Mouse (Mus musculus) naive thymus-derived CD4-positive, alpha-beta T cell, adult 2 months (primary cell): ENCODE results near the gene Cox7a1.
"Not testable (repeated sequence)": the region's sequence is repeated elsewhere in the genome, so short reads cannot be mapped to it uniquely, and the experiment has no call there.

Source experiments
- DNase-seq: peaks from one replicate; pipeline ENCODE4 v3.0.0-alpha.2; 2011; ENCODE audit warnings: low read depth

The Cox7a1 gene

DNA sequence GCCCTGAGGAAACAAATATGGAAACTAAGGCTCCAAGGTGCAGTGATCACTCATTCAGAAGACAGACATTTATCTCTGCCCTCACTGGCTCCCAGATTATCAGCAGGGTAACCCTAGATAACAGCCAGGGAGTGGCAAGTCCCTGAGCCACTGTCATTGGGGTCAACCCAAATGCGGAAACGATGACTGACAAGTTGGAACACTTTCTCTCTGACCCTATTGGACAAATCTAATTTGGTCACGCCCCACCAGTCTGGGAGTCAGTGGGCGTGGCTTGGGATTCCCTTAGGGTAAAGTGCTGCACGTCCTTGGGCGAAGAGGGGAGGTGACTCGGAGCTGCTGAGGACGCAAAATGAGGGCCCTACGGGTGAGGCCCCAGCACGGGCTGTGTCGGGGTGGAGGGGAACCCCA is at the start of gene Cox7a1:
Cox7a1 (plus strand) TSS at position 266 of the 411 bp plus-strand sequence.
- peak; percentile 66 for DNase-seq

DNA sequence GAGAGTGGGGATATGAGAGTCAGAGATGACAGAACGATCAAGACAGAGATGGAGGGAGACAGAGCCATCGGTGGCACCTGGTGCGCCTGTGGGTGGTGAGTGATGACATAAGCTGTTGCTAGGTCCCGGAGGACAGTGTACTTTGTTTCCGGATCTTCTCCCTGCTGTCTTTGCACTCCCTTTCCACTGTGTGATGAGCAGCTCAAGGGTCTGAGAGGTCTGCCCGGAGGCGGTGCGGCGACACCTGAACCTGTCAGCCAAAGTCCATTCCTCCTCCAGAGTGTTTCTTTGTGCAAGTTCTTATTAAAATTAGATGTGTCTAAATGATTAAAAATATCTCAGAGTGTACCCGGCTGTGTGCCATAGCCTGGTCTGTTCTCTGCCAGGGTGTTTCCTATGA is 47.1 kb upstream of the Cox7a1 start:
- DNase-seq, result no peak

DNA sequence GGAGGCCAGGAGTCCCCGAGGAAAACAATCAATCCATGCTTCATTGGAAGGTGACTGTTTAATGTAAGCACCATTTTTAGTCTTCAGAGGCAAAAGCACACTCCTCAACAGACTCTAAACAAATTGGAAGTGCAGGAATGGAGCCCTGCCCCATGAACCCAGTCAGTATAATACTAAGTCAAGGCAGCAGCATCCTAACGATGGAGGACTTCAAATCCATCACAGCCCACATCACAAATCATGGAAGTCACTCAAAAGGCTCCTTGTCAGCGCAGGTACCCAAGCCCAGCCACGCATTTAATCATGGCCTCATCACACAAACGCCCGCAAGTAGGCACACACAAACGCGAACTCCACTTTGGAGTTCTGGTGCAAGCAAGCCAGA is 40.8 kb upstream of the Cox7a1 start:
- no peak for DNase-seq

DNA sequence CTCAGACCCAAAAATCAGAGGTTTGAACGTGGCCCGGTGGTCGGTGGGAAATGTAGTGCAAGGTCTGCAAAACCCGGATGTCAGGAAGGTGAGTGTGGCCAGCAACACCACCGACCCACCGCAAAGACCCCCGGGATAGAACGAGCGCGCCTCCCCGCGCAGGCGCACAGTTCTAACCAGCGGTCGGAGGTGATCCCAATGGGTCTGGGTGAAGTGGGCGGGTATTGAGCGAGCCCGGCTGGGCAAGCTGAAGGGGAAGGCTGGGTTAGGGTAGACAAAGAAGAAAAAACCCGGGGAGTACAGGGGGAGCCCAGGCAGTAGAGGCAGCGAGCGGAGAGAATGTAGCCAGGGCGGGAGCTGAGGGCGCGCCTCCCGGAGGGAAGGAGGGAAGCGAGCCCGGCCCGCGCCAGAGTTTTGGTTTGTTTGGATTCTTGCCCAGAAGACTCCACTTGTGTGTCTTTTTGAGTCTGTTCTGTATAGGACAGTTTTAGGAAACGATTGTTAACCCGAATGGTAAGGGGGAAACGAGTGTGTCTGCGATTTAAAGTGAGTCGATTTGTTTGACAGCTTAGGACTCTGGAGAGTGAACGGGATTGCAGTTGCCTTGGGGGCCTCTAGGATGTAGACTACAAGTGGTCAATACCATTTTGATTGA is 40.3 kb upstream of the Cox7a1 start:
- DNase-seq, result no peak

DNA sequence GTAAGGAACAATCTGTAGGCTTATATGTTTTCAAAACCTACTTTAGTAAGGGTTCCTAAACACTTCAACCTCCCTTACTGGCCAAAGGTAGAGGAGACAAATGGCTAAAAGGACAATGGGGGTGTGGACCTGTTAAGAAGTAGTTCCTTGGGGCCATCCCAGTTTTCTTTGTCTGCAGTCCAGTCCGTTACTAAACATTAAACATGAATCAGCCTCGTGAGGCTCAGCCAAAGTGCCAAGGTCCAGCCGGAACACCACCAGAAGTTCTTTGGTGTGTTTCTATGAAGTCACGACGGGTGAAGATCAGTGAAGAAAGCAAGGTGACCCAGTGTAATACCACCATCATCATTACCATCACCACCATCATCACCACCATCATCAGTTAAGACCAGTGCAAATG is 36.9 kb upstream of the Cox7a1 start:
- no peak for DNase-seq

DNA sequence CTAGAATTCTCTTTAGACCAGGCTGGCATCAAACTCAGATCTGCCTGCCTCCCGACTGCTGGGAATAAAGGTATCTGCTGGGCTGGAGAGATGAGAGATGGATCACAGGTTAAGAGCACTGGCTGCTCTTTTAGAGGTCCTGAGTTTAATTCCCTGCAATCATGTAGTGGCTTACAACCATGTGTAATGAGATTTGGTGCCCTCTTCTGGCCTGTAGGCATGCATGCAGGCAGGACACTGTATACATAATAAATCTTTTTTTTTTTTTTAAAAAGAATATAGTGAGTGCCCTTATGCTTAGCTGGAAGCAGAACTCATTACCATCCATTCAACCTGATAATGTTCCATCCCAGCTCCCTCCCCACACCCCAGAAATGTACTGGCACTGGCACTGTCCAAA is 29.9 kb upstream of the Cox7a1 start:
- no peak for DNase-seq

DNA sequence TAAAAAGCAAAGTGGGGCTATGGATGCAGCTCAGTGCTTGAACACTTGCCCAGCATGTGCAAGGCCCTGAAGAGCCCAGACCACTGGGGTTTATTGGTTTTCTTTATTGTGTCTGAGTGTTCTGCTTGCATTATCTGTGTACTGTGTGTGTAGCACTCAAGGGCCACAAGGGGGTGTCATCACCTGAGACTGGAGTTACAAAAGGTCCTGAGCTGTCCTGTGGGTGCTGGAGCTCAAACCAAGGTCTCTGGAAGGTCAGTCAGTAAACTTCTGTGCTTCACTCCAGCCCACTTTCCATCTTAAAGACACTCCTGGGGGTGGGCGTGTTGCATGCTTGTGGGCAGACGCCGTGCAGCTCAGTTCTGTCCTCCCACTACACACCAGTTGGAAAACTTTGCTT is 28.4 kb upstream of the Cox7a1 start:
- DNase-seq, result no peak

DNA sequence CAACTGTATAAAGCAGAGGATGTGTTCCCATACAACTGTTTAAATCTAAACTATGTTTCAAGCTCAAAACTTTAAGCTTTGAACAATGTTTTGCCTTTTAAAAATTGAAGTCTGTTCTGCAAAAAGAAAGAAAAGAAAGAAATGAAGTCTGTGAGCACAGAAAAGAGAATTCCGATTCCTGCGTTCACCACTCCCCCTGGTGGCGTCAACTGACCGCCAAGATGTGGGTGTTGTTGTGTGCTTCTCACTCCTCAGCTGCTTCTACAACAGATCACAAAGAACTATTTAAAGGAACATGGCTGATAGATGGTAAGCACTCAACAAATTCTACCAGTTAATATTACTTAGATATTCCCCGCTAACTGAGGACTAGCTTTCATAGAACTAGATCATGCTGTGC is 20.8 kb upstream of the Cox7a1 start:
- no peak for DNase-seq

DNA sequence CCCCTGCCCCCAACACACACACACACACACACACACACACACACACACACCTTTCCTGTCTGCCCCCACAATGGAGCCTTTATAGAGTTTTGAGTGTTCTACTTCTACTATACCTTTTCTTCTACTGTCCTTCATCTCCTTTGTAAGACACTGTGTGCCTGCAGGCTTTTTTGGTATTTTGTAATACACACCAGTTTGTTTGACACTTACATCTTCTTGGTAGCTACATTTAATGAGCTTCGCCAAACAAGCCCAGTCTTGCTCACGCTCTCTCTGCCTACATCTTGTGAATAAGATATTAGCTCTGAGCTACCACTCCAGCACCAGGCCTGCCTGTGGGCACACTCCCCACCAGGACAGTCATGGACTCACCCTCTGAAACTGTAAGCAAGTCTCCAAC is 19.2 kb upstream of the Cox7a1 start:
- no peak for DNase-seq

DNA sequence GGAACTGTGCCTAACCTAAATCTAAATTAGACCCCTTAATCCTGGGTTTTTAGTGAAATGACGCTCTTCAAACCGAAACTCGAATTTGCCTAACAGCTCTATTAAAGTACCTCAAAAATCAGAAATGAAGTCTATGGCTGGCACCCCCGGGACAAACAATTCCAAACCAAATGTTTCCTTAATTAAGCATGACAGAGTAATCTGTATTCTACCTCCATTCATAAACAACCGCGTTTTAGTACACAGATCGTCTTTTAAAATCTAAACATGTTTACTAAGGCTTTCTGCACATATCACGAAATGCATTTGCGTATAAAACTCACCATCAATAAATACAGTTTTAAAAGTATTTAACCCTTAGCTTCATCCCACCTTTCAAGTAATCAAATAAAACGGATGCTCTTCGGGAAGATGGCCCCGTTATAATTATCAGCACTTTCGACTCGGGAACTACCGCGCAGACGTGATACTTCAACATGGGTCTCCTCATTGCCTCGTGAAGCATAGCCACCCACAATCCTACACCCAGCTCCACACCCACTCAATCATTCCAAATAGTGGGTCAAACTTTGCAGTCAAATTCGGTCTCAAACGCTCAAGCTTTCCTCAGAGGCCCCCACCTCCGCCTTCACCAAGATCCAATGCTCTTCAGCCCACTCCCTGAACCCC is 14.9 kb upstream of the Cox7a1 start:
- no peak for DNase-seq

DNA sequence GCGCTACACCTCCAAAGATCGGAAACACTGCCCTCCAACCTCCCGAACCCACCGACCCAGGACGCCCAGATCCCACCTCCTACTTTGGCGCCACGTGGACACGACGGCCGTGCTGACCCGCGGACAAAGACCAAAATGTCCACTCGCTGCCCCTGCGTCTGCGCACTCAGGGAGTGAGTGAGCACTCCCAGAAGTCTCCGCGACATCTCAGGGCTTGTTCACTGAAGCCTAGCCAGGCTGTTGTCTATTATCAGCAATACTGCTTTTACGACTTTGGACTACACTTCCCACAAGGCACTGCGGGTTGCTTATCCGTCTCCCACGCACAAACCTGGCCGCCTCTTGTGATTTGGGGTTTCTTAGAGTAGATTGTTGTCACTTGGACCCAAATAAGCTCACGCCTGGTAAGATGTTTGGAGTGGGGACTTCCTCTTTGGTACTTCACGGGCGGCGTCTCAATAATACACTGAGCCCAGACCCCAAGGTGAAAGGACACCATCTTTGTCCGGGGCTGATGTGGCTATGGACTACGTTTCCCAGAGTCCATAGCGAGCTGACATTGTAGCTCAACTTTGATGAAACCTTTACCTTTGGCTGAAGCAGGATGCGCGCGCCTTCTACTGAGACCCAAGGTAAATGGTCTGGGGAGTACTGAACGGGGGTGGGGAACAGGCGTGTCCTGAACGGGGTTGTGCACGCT is 14.2 kb upstream of the Cox7a1 start, which contains the start of gene Zfp146:
Zfp146 (minus strand) TSS at position 168 of the 700 bp plus-strand sequence.
- peak; percentile 94 for DNase-seq

DNA sequence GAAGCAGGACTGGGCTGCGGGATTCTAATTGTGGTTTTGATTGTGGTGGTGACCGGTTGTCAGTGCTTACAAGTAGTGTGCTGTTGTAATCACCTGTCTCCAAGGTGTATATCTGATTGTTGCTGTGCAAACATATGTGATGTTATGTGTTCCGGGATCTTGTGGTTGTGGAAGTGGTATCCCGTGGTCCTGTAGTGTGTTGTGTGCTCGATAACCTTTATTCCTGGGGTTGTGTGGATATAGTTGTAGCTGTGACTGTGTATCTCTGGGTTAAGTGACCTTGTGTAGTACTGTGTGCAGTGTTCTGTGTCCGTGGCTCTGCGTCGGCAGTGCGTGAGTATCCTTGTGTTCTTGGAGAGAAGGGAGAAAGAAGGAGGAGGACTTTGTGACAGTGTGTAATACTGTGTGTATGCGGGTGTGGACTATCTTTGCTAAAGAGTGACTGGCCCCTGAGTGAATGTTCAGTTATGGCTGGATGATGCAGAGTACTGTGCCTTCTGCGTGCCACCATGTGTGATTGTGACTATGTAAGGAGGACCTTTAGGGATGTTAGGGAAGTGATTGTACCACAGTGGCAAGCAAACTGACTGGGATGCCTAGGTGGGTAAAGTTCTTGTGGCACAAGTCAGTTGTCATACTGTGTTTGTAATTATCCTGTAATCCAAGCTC is 13.5 kb upstream of the Cox7a1 start:
- no peak for DNase-seq

DNA sequence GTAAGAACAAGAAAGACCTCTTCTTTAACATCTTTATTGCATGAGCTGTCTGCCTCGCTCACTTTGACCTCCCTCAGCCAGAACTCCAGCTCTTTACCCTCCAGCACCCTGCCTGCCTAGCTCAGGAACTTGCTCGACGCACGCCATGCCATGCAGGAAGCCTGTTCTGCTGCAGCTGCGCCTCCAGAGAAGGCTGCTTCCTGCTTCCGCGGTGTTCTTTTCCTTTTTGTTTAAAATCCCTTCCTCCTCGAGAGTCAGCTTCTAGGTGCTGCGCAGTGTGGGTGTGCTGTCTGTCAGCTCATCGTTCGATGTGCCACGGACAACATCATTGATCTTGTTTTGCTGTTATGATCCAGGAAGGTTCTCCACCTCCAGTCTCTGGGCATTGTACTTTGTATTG is 7.5 kb upstream of the Cox7a1 start:
- peak; percentile 53 for DNase-seq

DNA sequence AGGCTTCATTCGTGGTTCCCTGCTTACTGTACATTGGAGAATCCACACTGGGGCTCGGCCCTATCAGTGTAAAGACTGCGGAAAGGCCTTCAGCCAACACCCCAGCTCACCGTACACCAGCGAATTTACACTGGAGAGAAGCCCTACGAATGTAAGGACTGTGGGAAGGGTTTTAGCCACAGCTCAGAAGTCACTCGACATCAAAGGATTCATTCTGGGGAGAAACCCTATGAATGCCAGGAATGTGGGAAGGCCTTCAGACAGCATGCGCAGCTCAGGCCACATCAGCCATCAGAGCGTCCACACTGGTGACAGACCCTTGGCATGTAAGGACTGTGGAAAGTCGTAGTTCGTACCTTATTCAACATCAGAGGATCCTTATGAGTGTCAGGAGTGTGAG is 5.7 kb upstream of the Cox7a1 start:
- DNase-seq, result no peak

DNA sequence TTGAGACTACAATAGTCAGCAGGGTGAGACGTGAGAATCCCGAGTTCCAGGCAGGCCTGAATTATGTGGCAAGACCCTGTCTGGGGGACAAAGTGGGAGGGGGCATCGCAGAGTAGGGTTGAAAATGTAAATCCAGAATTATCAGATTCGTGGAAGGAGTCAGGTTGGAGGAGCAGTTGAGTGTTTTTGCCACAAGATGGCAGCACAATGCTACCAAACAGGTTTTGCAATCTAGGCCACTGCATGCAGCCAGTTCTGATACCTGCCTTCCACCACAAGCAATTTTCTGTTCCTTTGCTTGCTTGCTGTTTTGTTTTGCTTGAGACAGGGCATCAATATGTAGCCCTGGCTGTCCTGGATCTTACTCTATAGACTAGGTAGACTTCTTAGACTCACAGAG is 2.6 kb upstream of the Cox7a1 start:
- peak; percentile 90 for DNase-seq

DNA sequence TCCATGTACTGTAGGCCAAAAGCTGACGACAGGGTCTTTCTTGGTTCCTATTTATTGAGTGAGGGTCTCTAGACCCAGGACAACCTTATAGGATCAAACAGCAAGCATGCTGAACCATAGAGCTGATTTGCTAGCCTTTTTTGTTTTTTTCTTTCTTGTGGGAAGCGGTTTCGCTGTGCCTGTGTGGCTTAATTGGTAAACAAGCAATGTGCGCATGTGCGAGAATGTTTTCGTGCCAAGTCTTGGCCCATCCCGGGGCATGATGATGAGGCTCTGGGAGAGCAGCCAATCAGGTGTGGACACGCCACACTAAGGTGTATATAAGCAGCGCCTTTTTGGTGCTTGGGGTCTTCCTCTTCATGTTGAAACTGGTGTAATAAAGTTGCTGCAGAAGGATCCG is 2.0 kb upstream of the Cox7a1 start:
- not testable (repeated sequence) for DNase-seq

DNA sequence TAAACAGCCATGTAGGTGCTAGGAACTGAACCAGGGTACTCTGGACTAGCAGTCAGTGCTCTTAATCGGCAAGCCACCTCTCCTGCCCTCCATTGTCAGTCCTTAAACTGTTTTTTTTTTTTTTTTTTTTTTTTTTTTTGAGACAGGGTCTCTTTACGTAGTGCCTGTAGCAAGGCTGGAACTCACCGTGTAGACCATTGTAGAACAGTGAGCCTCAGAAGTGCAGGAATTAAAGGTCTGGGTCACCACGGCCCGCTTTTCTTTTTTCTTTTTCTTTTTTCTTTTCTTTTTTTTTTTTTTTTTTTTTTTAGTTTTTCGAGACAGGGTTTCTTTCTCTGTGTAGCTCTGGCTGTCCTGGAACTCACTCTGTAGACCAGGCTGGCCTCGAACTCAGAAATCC is 755 bp upstream of the Cox7a1 start:
- DNase-seq, result not testable (repeated sequence)

DNA sequence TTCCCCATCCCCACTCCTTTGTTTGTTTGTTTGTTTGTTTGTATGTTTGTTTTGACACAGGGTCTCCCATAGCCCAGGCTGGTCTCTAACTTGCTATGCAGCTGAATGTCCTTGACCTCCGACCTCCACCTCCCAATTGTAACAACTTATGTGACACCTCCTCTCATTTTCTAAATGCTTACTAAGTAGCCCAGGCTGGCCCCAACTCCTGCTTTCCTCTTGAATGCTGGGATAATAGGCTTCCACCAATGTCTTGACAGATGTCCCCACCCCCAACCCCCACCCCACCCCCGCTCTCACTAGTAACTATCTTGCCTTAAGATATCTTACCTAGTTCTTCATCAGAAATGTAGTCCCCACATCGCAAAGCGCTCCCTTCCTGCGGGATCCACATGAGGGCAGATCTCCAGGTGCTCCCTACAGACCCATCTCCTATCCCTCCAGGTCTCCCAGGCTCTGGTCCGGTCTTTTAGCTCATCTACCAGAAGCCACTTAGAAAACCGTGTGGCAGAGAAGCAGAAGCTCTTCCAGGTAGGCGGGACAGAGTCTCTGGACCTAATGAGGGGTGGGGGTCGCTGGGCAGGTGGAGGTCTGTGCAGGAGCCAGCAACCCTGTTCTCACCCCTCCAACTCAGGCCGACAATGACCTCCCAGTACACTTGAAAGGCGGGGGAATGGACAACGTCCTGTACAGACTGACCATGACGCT is 851 bp downstream of the Cox7a1 start:
- no peak for DNase-seq

DNA sequence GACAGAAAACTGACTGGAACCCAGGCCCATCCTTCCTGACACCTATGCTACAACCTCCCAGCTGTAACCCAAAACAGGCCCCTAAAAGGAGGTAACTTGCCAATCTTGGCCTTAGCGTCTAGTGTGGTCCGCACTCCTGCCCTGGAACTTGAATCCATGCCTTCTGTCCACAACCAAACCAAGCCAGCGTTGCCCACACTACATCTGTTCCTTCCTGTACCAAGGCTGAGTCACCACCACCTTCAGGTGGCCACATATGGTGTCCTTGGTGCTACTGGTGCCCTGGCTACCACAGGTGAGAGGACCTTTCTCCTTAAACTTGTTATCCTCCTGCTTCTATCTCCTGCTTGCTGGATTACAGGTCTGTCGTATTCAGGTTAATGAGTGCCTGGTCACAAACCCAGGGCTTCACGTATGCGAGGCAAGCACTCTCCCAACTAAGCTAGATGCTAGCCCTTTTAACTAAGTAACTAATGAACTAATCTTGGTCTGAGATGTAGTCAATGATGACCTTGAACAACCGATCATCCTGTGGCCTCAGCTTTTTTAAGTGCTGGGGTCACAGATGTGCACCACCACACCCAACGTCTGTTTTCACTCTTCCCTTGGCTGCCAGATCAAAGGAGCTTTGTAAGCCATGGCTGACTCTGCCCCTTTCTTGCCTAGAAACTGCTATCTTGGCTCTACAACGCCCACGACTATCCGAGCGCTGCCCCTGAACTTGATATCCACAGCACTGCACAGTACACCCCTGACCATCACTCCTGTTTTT is 4.6 kb downstream of the Cox7a1 start:
- no peak for DNase-seq

DNA sequence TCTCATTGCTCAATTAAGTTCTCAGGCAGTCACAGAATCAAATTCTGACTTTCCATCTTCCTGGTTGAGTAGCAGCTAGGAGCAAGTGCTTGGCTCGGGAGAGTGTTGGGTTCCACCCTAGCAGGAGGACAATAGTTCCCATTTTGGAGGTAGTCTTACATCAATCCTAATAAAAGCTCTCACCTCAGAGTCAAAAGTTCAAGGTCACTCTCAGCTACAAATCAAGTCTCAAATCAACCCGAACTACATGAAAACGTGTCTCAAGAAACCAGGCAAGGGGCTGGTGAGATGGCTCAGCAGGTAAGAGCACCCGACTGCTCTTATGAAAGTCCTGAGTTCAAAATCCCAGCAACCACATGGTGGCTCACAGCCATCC is 5.2 kb downstream of the Cox7a1 start:
- no peak for DNase-seq

DNA sequence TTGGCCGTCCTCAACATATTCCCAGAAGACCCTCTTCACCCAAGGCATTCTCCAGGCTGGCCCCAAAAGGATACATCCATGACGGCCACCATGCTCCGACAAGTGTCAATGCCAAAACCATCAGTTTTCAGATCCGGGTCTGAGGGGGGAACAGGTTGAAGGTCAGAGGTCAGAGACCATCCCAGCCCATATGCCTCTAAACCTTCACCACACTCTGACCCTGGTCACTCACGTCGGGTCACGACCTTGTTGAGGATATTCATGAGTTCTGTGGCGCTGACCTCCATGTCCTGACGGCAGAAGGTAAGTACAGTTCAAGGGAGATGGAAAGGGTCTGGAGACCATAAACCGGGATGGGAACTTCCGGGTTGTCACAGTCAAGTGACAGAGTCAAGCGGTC is 8.1 kb downstream of the Cox7a1 start:
- DNase-seq, result no peak
